Mouse (Mus musculus): Measurements from ENCODE around the gene Fyb2. TPM values are rescaled to one million over a fixed set of nuclear protein-coding genes. Genes with fewer than 3 reads are reported as not detected.

Fyb2 gene
- total and polyA plus RNA-seq, 3 experiments, result 0.08 to 0.10 TPM; not detected in 1

DNA sequence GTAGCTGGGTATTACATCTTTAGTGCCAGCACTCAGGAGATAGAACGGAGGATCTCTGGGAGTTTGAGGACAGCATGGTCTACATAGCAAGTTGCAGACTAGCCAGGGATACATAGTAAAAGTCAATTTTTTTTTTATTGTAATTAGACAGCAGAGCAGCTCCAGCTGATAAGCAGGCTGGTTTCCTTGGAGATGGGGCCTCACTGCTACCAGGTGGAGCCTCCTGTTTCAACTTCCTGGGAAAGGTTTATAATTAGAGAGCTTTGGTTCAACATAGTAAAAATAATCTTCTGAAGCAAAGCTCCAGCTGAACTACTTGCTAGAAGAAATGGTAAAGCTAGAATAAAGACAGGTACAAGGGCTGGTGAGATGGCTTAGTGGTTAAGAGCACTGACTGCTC is 136.8 kb downstream of the Fyb2 start:
- Histone ChIP-seq H3K4me1 (ENCODE audit: control insufficient read depth in 1 of 2, insufficient read depth in 2 of 2, low read length in 2 of 2) (no peaks in the 10 kb centered on the region), H3K27me3 (ENCODE audit: control insufficient read depth in 1 of 2, insufficient read depth in 2 of 2, low read length in 2 of 2) (no peaks in the 10 kb centered on the region), H3K27ac (ENCODE audit: control insufficient read depth, low read depth, low read length) (no peak overlapping the region), H3K36me3 (ENCODE audit: control insufficient read depth in 1 of 2, insufficient read depth in 2 of 2, low read length in 2 of 2) (no peaks in the 10 kb centered on the region), H3K9ac (ENCODE audit: control insufficient read depth, low read depth, low read length, poor library complexity, severe bottlenecking) (no peak overlapping the region), H3K4me3 (ENCODE audit: control insufficient read depth in 1 of 2, insufficient read depth in 1 of 2, low read depth in 2 of 2, low read length in 2 of 2) (no peak overlapping the region), H3K79me2 (ENCODE audit: control insufficient read depth, insufficient read depth, low read length, poor library complexity) (no peaks in the 10 kb centered on the region), H3K9me3 (replicated peaks; ENCODE audit: insufficient read depth, low read length) (no peaks in the 10 kb centered on the region)
- no peak for DNase-seq (ENCODE audit: low read depth, low spot score)
- TF ChIP-seq SIN3A (IDR thresholded peaks at IDR 0.05; ENCODE audit: low read length) (no peak), USF1 (IDR thresholded peaks at IDR 0.05; ENCODE audit: low read depth, low read length) (no peak), USF2 (IDR thresholded peaks at IDR 0.05; ENCODE audit: borderline replicate concordance in 1 of 2, insufficient read depth in 1 of 2, low read depth in 1 of 2, low read length in 2 of 2) (no peak), TAL1 (IDR thresholded peaks at IDR 0.05; ENCODE audit: low read length) (no peak), BHLHE40 (IDR thresholded peaks at IDR 0.05; ENCODE audit: borderline replicate concordance, low read depth, low read length) (no peak), ZMIZ1 (IDR thresholded peaks at IDR 0.05; ENCODE audit: low read depth, low read length) (no peak), ELF1 (IDR thresholded peaks at IDR 0.05; ENCODE audit: low read depth, low read length) (no peak), MAFK (IDR thresholded peaks at IDR 0.05; ENCODE audit: borderline replicate concordance, low read depth, low read length) (no peak), MAZ (IDR thresholded peaks at IDR 0.05; ENCODE audit: low read depth, low read length) (no peak), MEF2A (IDR thresholded peaks at IDR 0.05; ENCODE audit: extremely low read depth, insufficient replicate concordance, low read depth, low read length, poor library complexity, severe bottlenecking) (no peak), ZKSCAN1 (IDR thresholded peaks at IDR 0.05; ENCODE audit: low read depth, low read length) (no peak), UBTF (IDR thresholded peaks at IDR 0.05; ENCODE audit: borderline replicate concordance, insufficient read depth, low read depth, low read length) (no peak)

DNA sequence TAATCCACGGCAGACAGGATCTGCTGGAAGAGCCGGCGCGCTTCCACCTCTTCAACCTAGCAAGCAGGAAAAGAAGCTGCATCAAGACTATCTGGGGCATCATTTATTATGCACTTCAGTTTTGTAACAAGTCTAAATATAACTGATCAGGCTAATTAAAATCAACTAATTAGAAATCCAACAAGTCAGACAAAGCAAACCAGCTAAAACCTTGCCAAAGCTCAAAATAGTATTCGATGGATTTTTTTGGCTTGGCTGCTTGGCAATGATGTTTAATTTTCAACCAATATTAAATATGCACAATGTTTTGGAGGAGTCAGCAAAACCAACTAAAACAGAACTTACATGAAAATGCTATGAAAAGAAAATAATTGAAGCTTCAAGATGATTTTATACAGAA is 138.0 kb downstream of the Fyb2 start:
- H3K4me3 ChIP-seq (ENCODE audit: control insufficient read depth in 1 of 2, insufficient read depth in 1 of 2, low read depth in 2 of 2, low read length in 2 of 2), result no peak overlapping the region
- no peaks in the 10 kb centered on the region for H3K79me2 ChIP-seq (ENCODE audit: control insufficient read depth, insufficient read depth, low read length, poor library complexity)
- H3K36me3 ChIP-seq (ENCODE audit: control insufficient read depth in 1 of 2, insufficient read depth in 2 of 2, low read length in 2 of 2), result no peaks in the 10 kb centered on the region
- H3K4me1 ChIP-seq (ENCODE audit: control insufficient read depth in 1 of 2, insufficient read depth in 2 of 2, low read length in 2 of 2), result no peaks in the 10 kb centered on the region
- H3K9ac ChIP-seq (ENCODE audit: control insufficient read depth, low read depth, low read length, poor library complexity, severe bottlenecking), result no peak overlapping the region
- no peak for TF ChIP-seq MEF2A (IDR thresholded peaks at IDR 0.05; ENCODE audit: extremely low read depth, insufficient replicate concordance, low read depth, low read length, poor library complexity, severe bottlenecking)
- no peak for TF ChIP-seq NELFE (IDR thresholded peaks at IDR 0.05; ENCODE audit: low read depth, low read length)
- TF ChIP-seq ZNF384 (IDR thresholded peaks at IDR 0.05; ENCODE audit: low read depth, low read length), result no peak
- TF ChIP-seq TCF12 (IDR thresholded peaks at IDR 0.05; ENCODE audit: low read depth, low read length), result no peak
- no peak for TF ChIP-seq POLR2AphosphoS2 (IDR thresholded peaks at IDR 0.05; ENCODE audit: low read length)
- H3K9me3 ChIP-seq (replicated peaks; ENCODE audit: insufficient read depth, low read length), result no peaks in the 10 kb centered on the region
- no peaks in the 10 kb centered on the region for H3K27me3 ChIP-seq (ENCODE audit: control insufficient read depth in 1 of 2, insufficient read depth in 2 of 2, low read length in 2 of 2)
- DNase-seq (ENCODE audit: low read depth, low spot score), result no peak
- H3K27ac ChIP-seq (ENCODE audit: control insufficient read depth, low read depth, low read length), result no peak overlapping the region

Other genes starting within 250 kb of the Fyb2 start
- not detected in 2 replicates for gene C8b, start 147.1 kb upstream of the Fyb2 start, total RNA-seq (2012; rRNA removed)
- not detected for gene C8b, start 147.1 kb upstream of the Fyb2 start, polyA plus RNA-seq (2012; ENCODE audit: insufficient read depth in 1 of 2, insufficient read length in 2 of 2, low read depth in 1 of 2, low replicate concordance in 2 of 2, missing spikeins in 1 of 2)
- gene Gm17662, start 56.1 kb upstream of the Fyb2 start, total RNA-seq (2012; rRNA removed), result not detected in 2 replicates
- not detected for gene Gm17662, start 56.1 kb upstream of the Fyb2 start, polyA plus RNA-seq (2012; ENCODE audit: insufficient read depth in 1 of 2, insufficient read length in 2 of 2, low read depth in 1 of 2, low replicate concordance in 2 of 2, missing spikeins in 1 of 2)
- not detected in 2 replicates for gene C8a, start 37.1 kb upstream of the Fyb2 start, total RNA-seq (2012; rRNA removed)
- gene C8a, start 37.1 kb upstream of the Fyb2 start, polyA plus RNA-seq (2012; ENCODE audit: insufficient read depth in 1 of 2, insufficient read length in 2 of 2, low read depth in 1 of 2, low replicate concordance in 2 of 2, missing spikeins in 1 of 2), result not detected
- not detected in 2 replicates for gene Prkaa2, start 196.4 kb downstream of the Fyb2 start, total RNA-seq (2012; rRNA removed)
- gene Prkaa2, start 196.4 kb downstream of the Fyb2 start, polyA plus RNA-seq (2012; ENCODE audit: insufficient read depth in 1 of 2, insufficient read length in 2 of 2, low read depth in 1 of 2, low replicate concordance in 2 of 2, missing spikeins in 1 of 2), result not detected
- gene Plpp3, start 243.9 kb downstream of the Fyb2 start, total RNA-seq (2012; rRNA removed), result not detected in 2 replicates
- not detected for gene Plpp3, start 243.9 kb downstream of the Fyb2 start, polyA plus RNA-seq (2012; ENCODE audit: insufficient read depth in 1 of 2, insufficient read length in 2 of 2, low read depth in 1 of 2, low replicate concordance in 2 of 2, missing spikeins in 1 of 2)